Mouse (Mus musculus): ENCODE measurements around the gene Carnmt1. TPM values are rescaled to one million over a fixed set of nuclear protein-coding genes. Genes with fewer than 3 reads are reported as not detected.

Carnmt1 gene
- total and polyA plus RNA-seq, 3 experiments, result 13.0 to 36.4 (median 32.8) TPM

DNA sequence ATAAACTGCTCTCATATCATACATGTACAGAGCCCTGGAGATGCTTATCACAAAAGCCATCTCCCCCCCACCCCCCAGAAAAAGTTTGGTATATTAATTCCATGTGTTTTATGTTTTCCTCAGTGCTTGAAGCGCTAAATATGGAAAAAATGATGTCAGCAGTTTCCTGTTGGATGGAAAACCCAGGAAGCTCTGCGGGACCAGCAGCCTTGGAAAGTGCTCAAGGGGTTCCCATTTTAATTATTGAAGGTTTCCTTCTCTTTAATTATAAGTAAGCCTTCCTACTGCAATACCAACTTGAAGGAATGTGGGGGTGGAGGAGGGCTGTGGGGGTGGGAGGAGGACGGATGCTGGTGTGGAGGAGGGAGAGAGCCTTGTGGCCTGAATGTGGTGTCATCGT is 29.6 kb upstream of the Carnmt1 start:
- 34% methylated on average over 4 of the region's 4 CpGs for WGBS
- no peaks in the 10 kb centered on the region; the same call in 1 of the 2 replicates for H3K4me1 ChIP-seq (ENCODE audit: control insufficient read depth, insufficient read depth, low read length)
- no peaks in the 10 kb centered on the region; the same call in 1 of the 2 replicates for H3K36me3 ChIP-seq (ENCODE audit: control insufficient read depth, insufficient read depth, low read length)
- H3K9ac ChIP-seq (ENCODE audit: low read depth, low read length), result no peak overlapping the region
- H3K4me3 ChIP-seq, result no peak overlapping the region
- no peaks in the 10 kb centered on the region for H3K27me3 ChIP-seq (ENCODE audit: control insufficient read depth, insufficient read depth, low read length)
- H3K27ac ChIP-seq, result no peak overlapping the region
- TF ChIP-seq POLR2A (IDR thresholded peaks at IDR 0.05; ENCODE audit: insufficient read depth, low read depth, low read length), result no peak
- TF ChIP-seq CTCF (IDR thresholded peaks at IDR 0.05), result no peak
- H3K79me2 ChIP-seq (replicated peaks; ENCODE audit: control insufficient read depth, insufficient read depth, low read length), result no peaks in the 10 kb centered on the region
- intact Hi-C loops (cut with DNase I), result loop anchor here (2.0 kb wide), 1 partner anchor 72 kb away; the partner anchor contains the start of gene D030056L22Rik
- DNase-seq, result no peak

DNA sequence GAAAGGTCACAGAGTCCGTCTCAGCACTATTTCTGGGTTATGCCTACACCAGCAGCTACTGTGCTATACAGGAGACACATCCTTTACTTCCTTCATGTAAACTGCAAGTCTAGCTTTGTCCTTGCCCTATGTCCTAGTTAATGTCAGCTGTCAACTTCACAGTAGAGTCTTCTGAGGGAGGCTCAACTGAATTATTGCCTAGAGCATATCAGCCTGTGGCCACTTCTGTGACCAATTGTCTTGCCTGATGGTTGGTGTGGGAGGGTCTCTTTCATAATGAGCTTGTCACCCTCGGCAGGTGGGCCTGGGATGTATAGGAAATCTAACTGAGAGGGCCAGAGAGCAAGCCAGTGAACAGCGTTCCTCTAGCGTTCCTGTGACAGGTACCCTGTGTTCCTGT is 27.2 kb upstream of the Carnmt1 start:
- H3K4me3 ChIP-seq, result no peak overlapping the region
- H3K9ac ChIP-seq (ENCODE audit: low read depth, low read length), result no peak overlapping the region
- no peak for DNase-seq
- H3K27ac ChIP-seq, result no peak overlapping the region
- 78% methylated on average over 4 of the region's 4 CpGs for WGBS
- no peaks in the 10 kb centered on the region for H3K4me1 ChIP-seq (ENCODE audit: control insufficient read depth, insufficient read depth, low read length)
- H3K79me2 ChIP-seq (replicated peaks; ENCODE audit: control insufficient read depth, insufficient read depth, low read length), result no peaks in the 10 kb centered on the region
- no peaks in the 10 kb centered on the region for H3K27me3 ChIP-seq (ENCODE audit: control insufficient read depth, insufficient read depth, low read length)
- TF ChIP-seq CTCF (IDR thresholded peaks at IDR 0.05) (no peak), EP300 (IDR thresholded peaks at IDR 0.05; ENCODE audit: insufficient read depth, low read depth, low read length) (no peak), POLR2A (IDR thresholded peaks at IDR 0.05; ENCODE audit: insufficient read depth, low read depth, low read length) (no peak)
- H3K36me3 ChIP-seq (ENCODE audit: control insufficient read depth, insufficient read depth, low read length), result no peaks in the 10 kb centered on the region; the same call in 1 of the 2 replicates
- intact Hi-C loops (cut with DNase I), result no loop called here

DNA sequence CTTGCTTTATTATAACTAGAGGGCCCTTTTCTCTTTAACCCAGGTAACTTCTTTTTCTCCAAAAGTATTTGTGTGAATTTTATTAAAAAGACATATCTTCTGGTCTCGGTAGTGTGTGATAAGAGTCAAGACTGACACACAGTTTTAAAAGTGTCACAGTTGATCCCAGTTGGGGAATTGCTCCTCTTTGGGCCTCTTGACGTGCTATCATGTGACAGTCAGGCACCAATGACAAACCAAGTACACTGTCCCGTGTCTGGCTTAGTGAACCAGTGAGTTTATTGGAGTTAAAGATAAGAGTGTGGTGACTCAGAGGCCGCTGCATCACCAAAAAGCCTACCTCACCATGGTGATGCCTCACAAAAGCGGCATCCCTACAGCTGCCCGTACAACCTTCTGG is 26.5 kb upstream of the Carnmt1 start:
- Histone ChIP-seq H3K27me3 (ENCODE audit: control insufficient read depth, insufficient read depth, low read length) (no peaks in the 10 kb centered on the region), H3K27ac (no peak overlapping the region), H3K4me1 (ENCODE audit: control insufficient read depth, insufficient read depth, low read length) (no peaks in the 10 kb centered on the region; the same call in 1 of the 2 replicates), H3K79me2 (replicated peaks; ENCODE audit: control insufficient read depth, insufficient read depth, low read length) (no peaks in the 10 kb centered on the region), H3K9ac (ENCODE audit: low read depth, low read length) (no peak overlapping the region), H3K36me3 (ENCODE audit: control insufficient read depth, insufficient read depth, low read length) (no peaks in the 10 kb centered on the region; the same call in 1 of the 2 replicates), H3K4me3 (no peak overlapping the region)
- intact Hi-C loops (cut with DNase I), result no loop called here
- DNase-seq, result no peak
- WGBS, result 82% methylated on average over 6 of the region's 6 CpGs
- no peak for TF ChIP-seq EP300 (IDR thresholded peaks at IDR 0.05; ENCODE audit: insufficient read depth, low read depth, low read length)
- no peak for TF ChIP-seq POLR2A (IDR thresholded peaks at IDR 0.05; ENCODE audit: insufficient read depth, low read depth, low read length)
- no peak for TF ChIP-seq CTCF (IDR thresholded peaks at IDR 0.05)

DNA sequence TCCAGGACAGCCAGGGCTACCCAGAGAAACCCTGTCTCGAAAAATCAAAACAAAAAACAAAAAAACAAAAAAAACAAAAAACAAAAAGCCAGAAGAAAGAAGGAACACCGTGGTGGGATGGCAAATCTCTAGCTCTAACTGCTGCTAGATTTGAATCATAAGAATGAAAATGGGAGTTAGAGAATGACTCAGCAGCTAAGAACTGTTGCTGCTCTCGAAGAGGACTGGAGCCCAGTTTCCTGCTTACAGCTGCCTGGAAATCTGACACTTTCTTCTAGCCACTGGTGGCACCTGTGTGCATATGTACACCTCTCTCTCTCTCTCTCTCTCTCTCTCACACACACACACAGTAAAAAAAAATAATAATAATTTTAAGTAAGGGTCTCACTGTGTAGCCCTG is 24.2 kb upstream of the Carnmt1 start:
- H3K27ac ChIP-seq, result no peak overlapping the region
- intact Hi-C loops (cut with DNase I), result no loop called here
- DNase-seq, result no peak

GRCm38 (mm10) chr19:18646853-18647420 is 23.6 kb upstream of the Carnmt1 start:
- Histone ChIP-seq H3K79me2 (replicated peaks; ENCODE audit: control insufficient read depth, insufficient read depth, low read length) (no peaks in the 10 kb centered on the region), H3K27me3 (ENCODE audit: control insufficient read depth, insufficient read depth, low read length) (no peaks in the 10 kb centered on the region), H3K9ac (ENCODE audit: low read depth, low read length) (no peak overlapping the region), H3K27ac (no peak overlapping the region), H3K4me1 (ENCODE audit: control insufficient read depth, insufficient read depth, low read length) (no peaks in the 10 kb centered on the region; the same call in 1 of the 2 replicates), H3K4me3 (no peak overlapping the region), H3K36me3 (ENCODE audit: control insufficient read depth, insufficient read depth, low read length) (no peaks in the 10 kb centered on the region; the same call in 1 of the 2 replicates)
- no peak for DNase-seq
- TF ChIP-seq EP300 (IDR thresholded peaks at IDR 0.05; ENCODE audit: insufficient read depth, low read depth, low read length), result no peak
- no peak for TF ChIP-seq CTCF (IDR thresholded peaks at IDR 0.05)
- no peak for TF ChIP-seq POLR2A (IDR thresholded peaks at IDR 0.05; ENCODE audit: insufficient read depth, low read depth, low read length)
- intact Hi-C loops (cut with DNase I), result no loop called here
- 64% methylated on average over 5 of the region's 5 CpGs for WGBS

More for the DNA sequence above, 24.2 kb upstream of the Carnmt1 start:
- Histone ChIP-seq H3K27me3 (ENCODE audit: control insufficient read depth, insufficient read depth, low read length) (no peaks in the 10 kb centered on the region), H3K79me2 (replicated peaks; ENCODE audit: control insufficient read depth, insufficient read depth, low read length) (no peaks in the 10 kb centered on the region), H3K4me3 (no peak overlapping the region), H3K9ac (ENCODE audit: low read depth, low read length) (no peak overlapping the region), H3K36me3 (ENCODE audit: control insufficient read depth, insufficient read depth, low read length) (no peaks in the 10 kb centered on the region; the same call in 1 of the 2 replicates), H3K4me1 (ENCODE audit: control insufficient read depth, insufficient read depth, low read length) (no peaks in the 10 kb centered on the region; the same call in 1 of the 2 replicates)
- 64% methylated on average over 3 of the region's 3 CpGs for WGBS
- TF ChIP-seq EP300 (IDR thresholded peaks at IDR 0.05; ENCODE audit: insufficient read depth, low read depth, low read length) (no peak), CTCF (IDR thresholded peaks at IDR 0.05) (no peak), POLR2A (IDR thresholded peaks at IDR 0.05; ENCODE audit: insufficient read depth, low read depth, low read length) (no peak)

- TF ChIP-seq EP300 (IDR thresholded peaks at IDR 0.05; ENCODE audit: insufficient read depth, low read depth, low read length) (no peak), POLR2A (IDR thresholded peaks at IDR 0.05; ENCODE audit: insufficient read depth, low read depth, low read length) (peak; percentile 24; the same call in 1 of the 2 replicates)
- Histone ChIP-seq H3K36me3 (ENCODE audit: control insufficient read depth, insufficient read depth, low read length) (no peaks in the 10 kb centered on the region; the same call in 1 of the 2 replicates), H3K4me3 (no peak overlapping the region), H3K9ac (ENCODE audit: low read depth, low read length) (no peak overlapping the region), H3K27ac (peak overlapping the region; percentile 51), H3K79me2 (replicated peaks; ENCODE audit: control insufficient read depth, insufficient read depth, low read length) (no peaks in the 10 kb centered on the region), H3K4me1 (ENCODE audit: control insufficient read depth, insufficient read depth, low read length) (no peaks in the 10 kb centered on the region; the same call in 1 of the 2 replicates), H3K27me3 (ENCODE audit: control insufficient read depth, insufficient read depth, low read length) (no peaks in the 10 kb centered on the region)
- intact Hi-C loops (cut with DNase I), result no loop called here
- peak in 1 of 2 experiments; percentile 27 for DNase-seq
- WGBS, result 65% methylated on average over 9 of the region's 9 CpGs
Measured at GRCm38 (mm10) chr19:18647775-18648557, 22.6 kb upstream of the Carnmt1 start.
